Mouse (Mus musculus): Measurements from ENCODE around the gene Gtf2ird2. TPM values are rescaled to one million over a fixed set of nuclear protein-coding genes. Genes with fewer than 3 reads are reported as not detected.

The Gtf2ird2 gene
- 16.9 to 21.6 TPM (median 18.3 TPM) in 4 replicates for total RNA-seq (2023)

GRCm38 (mm10) chr5:134183880-134184808, at the start of gene Gtf2ird2:
TSS of gene Gtf2ird2 (plus strand) at chr5:134184019.

DNA sequence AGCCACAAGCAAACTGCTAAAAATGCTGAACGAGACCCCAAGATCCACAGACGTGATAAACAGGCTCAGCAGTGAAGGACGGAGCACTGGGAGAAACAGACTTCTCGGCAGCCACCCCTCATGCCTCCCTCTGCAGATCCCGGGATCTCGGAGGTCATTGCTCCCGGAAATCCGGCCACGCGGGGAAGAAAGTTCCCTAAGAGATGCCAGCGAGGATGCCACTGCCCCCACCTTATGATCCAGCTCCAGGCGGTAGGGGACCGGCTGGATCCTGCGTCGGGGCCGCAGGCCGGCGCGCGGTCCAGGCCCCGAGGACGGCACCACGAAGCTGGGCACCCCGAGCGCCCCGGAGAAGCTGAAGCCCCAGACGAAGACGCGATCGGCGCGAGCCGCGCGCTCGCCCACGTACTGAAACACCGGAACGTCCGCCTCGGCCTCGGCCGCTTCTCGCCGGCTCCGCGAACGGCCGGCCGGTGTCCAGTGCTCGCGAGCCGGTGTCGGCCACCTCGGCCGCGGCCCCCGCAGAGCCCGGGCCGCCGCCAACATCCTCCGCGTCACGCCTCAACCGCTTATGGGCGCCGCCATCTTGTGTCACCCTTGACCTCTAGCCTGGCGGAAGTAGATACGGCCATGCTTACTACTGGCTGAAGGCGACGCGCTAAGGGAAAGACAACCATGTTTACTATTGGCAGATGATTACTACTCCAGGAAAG, 7.5 kb upstream of the Gtf2ird2 start, which contains the start of gene Rcc1l:
TSS of gene Rcc1l (minus strand) at position 606 of the 713 bp plus-strand sequence.

GRCm38 (mm10) chr5:134229391-134229790, 45.6 kb downstream of the Gtf2ird2 start, which contains the start of gene Ncf1:
TSS of gene Ncf1 (minus strand) at chr5:134229625.

Other genes starting within 250 kb of the Gtf2ird2 start
- gene Castor2, start 84.3 kb upstream of the Gtf2ird2 start, total RNA-seq (2023), result 5.0 to 8.7 TPM (median 6.8 TPM) in 4 replicates
- gene Rcc1l, start 7.2 kb upstream of the Gtf2ird2 start, total RNA-seq (2023), result 15.1 to 23.6 TPM (median 21.5 TPM) in 4 replicates
- 221 to 246 TPM (median 233 TPM) in 4 replicates for gene Ncf1, start 45.6 kb downstream of the Gtf2ird2 start, total RNA-seq (2023)
- gene Gtf2i, start 130.7 kb downstream of the Gtf2ird2 start, total RNA-seq (2023), result 66.2 to 98.3 TPM (median 75.2 TPM) in 4 replicates